Mouse (Mus musculus): ENCODE results near the gene Luzp1. TPM values are rescaled to one million over a fixed set of nuclear protein-coding genes. Genes with fewer than 3 reads are reported as not detected.

Gene Luzp1
- polyA plus RNA-seq, 1 experiment from 2014 or later: 13.2 TPM

DNA sequence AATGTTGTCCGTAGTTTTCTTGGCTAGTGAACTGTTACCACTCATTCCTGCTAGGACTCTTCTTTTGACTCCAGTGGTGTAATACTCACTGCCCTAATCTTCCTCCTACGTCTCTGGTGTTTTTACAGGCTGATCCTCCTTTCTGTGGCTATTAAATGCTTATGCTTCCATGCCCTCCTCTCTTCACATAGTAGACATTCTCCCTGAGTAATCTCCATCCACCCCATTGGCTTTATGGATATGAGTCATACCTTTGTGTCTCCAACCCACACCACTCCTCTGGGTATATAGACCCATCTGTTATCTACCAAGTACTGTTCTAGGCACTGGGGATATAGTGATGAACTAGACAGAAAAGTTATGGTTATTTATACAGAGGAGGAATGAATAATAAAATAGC, 48.6 kb downstream of the Luzp1 start:
- Histone ChIP-seq H3K4me3 (ENCODE audit: low read depth, low read length) (no peak overlapping the region), H3K27ac (ENCODE audit: low read length) (no peak overlapping the region), H3K4me1 (ENCODE audit: control insufficient read depth, low read depth, low read length) (no peaks in the 10 kb centered on the region; the same call in 1 of the 2 replicates), H3K27me3 (ENCODE audit: control insufficient read depth, insufficient read depth, low read depth, low read length) (no peaks in the 10 kb centered on the region), H3K9me3 (replicated peaks; ENCODE audit: control insufficient read depth, low read length) (no peaks in the 10 kb centered on the region), H3K36me3 (ENCODE audit: control insufficient read depth, insufficient read depth) (no peaks in the 10 kb centered on the region), H3K4me2 (ENCODE audit: low read depth, low read length) (no peak overlapping the region), H3K9ac (ENCODE audit: low read depth, low read length) (no peak overlapping the region)
- 57% methylated on average over 2 of the region's 2 CpGs for WGBS (ENCODE audit: insufficient replicate concordance)
- no peak for ATAC-seq (ENCODE audit: low read depth)

- WGBS (ENCODE audit: insufficient replicate concordance): 32% methylated on average over 2 of the region's 2 CpGs
- Histone ChIP-seq H3K36me3 (ENCODE audit: control insufficient read depth, insufficient read depth) (no peaks in the 10 kb centered on the region), H3K9me3 (replicated peaks; ENCODE audit: control insufficient read depth, low read length) (no peaks in the 10 kb centered on the region), H3K4me1 (ENCODE audit: control insufficient read depth, low read depth, low read length) (no peaks in the 10 kb centered on the region), H3K4me3 (ENCODE audit: low read depth, low read length) (no peak overlapping the region), H3K9ac (ENCODE audit: low read depth, low read length) (no peak overlapping the region), H3K27me3 (ENCODE audit: control insufficient read depth, insufficient read depth, low read depth, low read length) (no peaks in the 10 kb centered on the region), H3K27ac (ENCODE audit: low read length) (no peak overlapping the region), H3K4me2 (ENCODE audit: low read depth, low read length) (no peak overlapping the region)
- ATAC-seq (ENCODE audit: low read depth): no peak
These were observed 49.0 kb downstream of the Luzp1 start for GRCm38 (mm10) chr4:136518576-136518975.

DNA sequence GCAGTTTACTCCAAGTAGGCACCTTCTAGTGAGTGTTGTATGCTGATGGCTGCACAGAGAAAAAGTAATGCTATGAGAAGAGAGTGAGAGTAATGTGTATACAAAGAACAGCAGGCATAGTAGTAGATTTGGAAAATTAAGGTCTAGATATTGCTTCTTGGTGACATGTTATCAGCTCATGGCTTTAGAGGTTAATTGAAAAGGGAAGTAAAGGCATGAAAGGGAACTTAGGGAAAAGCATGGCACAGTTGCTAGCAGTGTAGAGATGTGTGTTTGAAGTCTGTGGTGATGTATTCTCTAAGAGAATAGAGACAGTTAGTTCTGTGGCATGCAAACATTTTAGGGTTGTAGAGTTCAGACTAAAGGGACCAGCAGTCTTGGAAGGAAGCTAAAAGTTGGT, 50.3 kb downstream of the Luzp1 start:
- no peak for ATAC-seq (ENCODE audit: low read depth)
- no peaks in the 10 kb centered on the region for H3K4me1 ChIP-seq (ENCODE audit: control insufficient read depth, low read depth, low read length)
- H3K4me3 ChIP-seq (ENCODE audit: low read depth, low read length): no peak overlapping the region

DNA sequence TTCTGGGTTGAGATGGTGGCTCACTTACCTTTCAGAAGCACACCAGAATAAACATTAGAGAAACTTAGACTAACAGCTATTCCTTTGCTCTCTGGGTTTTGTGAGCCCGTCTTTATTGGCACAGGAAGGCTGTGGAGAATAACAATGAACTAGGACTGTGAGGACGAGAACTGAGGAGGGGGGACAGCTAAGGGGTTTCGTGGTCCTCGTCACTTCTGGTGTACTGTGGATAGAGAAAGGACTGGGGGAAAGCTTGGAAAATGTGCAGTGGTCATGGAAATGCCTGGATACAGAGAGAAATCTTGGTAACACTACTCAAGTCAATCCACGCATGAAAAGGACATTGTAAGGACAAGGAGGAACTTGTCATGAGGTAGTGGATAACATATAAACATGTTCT, 52.3 kb downstream of the Luzp1 start:
- no peaks in the 10 kb centered on the region for H3K9me3 ChIP-seq (replicated peaks; ENCODE audit: control insufficient read depth, low read length)
- no peak overlapping the region for H3K4me3 ChIP-seq (ENCODE audit: low read depth, low read length)
- H3K4me2 ChIP-seq (ENCODE audit: low read depth, low read length): no peak overlapping the region
- H3K36me3 ChIP-seq (ENCODE audit: control insufficient read depth, insufficient read depth): no peaks in the 10 kb centered on the region
- no peak overlapping the region for H3K27ac ChIP-seq (ENCODE audit: low read length)
- 68% methylated on average over 5 of the region's 5 CpGs for WGBS (ENCODE audit: insufficient replicate concordance)
- no peaks in the 10 kb centered on the region for H3K4me1 ChIP-seq (ENCODE audit: control insufficient read depth, low read depth, low read length)
- no peak for ATAC-seq (ENCODE audit: low read depth)
- no peak overlapping the region for H3K9ac ChIP-seq (ENCODE audit: low read depth, low read length)
- no peaks in the 10 kb centered on the region for H3K27me3 ChIP-seq (ENCODE audit: control insufficient read depth, insufficient read depth, low read depth, low read length)

More for the DNA sequence above, 50.3 kb downstream of the Luzp1 start:
- H3K9ac ChIP-seq (ENCODE audit: low read depth, low read length): no peak overlapping the region
- no peaks in the 10 kb centered on the region for H3K36me3 ChIP-seq (ENCODE audit: control insufficient read depth, insufficient read depth)
- no peaks in the 10 kb centered on the region for H3K27me3 ChIP-seq (ENCODE audit: control insufficient read depth, insufficient read depth, low read depth, low read length)
- no peak overlapping the region for H3K27ac ChIP-seq (ENCODE audit: low read length)
- no peaks in the 10 kb centered on the region for H3K9me3 ChIP-seq (replicated peaks; ENCODE audit: control insufficient read depth, low read length)
- no peak overlapping the region for H3K4me2 ChIP-seq (ENCODE audit: low read depth, low read length)

DNA sequence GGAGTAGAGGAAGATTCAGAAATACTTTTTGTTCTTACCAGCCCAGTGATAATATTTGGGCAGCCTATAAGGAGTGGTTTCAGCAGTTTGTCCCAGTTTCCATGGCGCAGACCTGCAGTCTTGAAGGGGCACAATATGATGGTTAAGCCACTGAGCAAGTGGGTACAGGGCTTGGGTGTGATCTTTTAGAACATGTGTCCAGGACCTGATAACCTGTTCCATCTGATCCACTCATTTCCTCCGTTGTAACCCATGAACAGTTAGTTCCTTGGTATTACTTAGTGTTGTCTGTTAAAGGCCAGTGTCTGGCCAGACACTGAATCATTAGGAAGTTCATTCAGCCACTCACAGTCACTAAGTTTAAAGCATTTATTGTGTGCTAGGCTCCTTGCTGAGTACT, 54.7 kb downstream of the Luzp1 start:
- 46% methylated on average over 2 of the region's 2 CpGs for WGBS (ENCODE audit: insufficient replicate concordance)
- Histone ChIP-seq H3K4me1 (ENCODE audit: control insufficient read depth, low read depth, low read length) (no peaks in the 10 kb centered on the region), H3K4me3 (ENCODE audit: low read depth, low read length) (no peak overlapping the region), H3K27me3 (ENCODE audit: control insufficient read depth, insufficient read depth, low read depth, low read length) (no peaks in the 10 kb centered on the region), H3K9me3 (replicated peaks; ENCODE audit: control insufficient read depth, low read length) (no peaks in the 10 kb centered on the region), H3K36me3 (ENCODE audit: control insufficient read depth, insufficient read depth) (no peaks in the 10 kb centered on the region), H3K27ac (ENCODE audit: low read length) (no peak overlapping the region), H3K4me2 (ENCODE audit: low read depth, low read length) (no peak overlapping the region), H3K9ac (ENCODE audit: low read depth, low read length) (no peak overlapping the region)
- ATAC-seq (ENCODE audit: low read depth): peak; percentile 71

DNA sequence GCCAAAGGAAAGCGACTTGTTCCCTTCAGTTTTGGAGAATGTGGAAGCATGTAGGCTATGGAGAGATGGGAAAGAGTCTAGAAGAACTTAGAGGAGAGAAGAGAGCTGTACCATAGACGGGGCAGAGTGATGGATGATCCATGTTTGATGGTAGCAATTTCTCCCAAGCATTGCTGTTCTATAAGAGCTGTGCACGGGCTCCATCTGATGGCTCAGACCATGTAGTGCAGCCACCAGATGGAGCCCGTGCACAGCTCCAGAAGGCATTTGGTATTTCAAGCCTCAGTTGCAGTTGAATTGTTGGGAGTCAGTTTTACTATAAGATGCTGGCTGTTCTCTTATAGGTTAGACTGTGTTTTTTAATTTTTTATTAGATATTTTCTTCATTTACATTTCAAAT, 56.9 kb downstream of the Luzp1 start:
- Histone ChIP-seq H3K4me1 (ENCODE audit: control insufficient read depth, low read depth, low read length) (no peaks in the 10 kb centered on the region), H3K4me2 (ENCODE audit: low read depth, low read length) (no peak overlapping the region), H3K27me3 (ENCODE audit: control insufficient read depth, insufficient read depth, low read depth, low read length) (no peaks in the 10 kb centered on the region), H3K9me3 (replicated peaks; ENCODE audit: control insufficient read depth, low read length) (no peaks in the 10 kb centered on the region), H3K4me3 (ENCODE audit: low read depth, low read length) (no peak overlapping the region), H3K9ac (ENCODE audit: low read depth, low read length) (no peak overlapping the region), H3K27ac (ENCODE audit: low read length) (no peak overlapping the region), H3K36me3 (ENCODE audit: control insufficient read depth, insufficient read depth) (no peaks in the 10 kb centered on the region)
- 16% methylated on average over 4 of the region's 4 CpGs for WGBS (ENCODE audit: insufficient replicate concordance)
- ATAC-seq (ENCODE audit: low read depth): no peak

DNA sequence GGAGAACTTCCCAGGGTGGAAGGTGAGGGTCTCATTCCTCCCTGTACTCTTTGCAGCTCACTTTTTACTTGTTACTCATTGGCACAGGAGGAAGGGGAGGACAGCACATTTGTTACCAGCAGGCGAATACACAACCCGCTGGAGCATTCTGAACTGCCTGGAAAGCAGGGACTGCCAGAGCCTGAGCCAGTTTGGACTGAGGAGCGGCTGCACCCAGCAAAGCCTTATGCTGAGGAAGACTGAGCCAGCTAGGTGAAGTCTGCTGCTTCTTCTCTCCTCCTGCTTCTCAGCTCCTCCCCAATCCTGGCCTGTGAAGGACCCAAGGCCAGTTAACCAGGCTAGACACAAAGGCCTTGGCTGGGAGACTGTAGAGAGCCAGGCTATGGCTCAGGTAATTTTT, 75.6 kb downstream of the Luzp1 start:
- 74% methylated on average over 3 of the region's 3 CpGs for WGBS (ENCODE audit: insufficient replicate concordance)
- H3K4me1 ChIP-seq (ENCODE audit: control insufficient read depth, low read depth, low read length): no peaks in the 10 kb centered on the region
- no peak overlapping the region for H3K4me3 ChIP-seq (ENCODE audit: low read depth, low read length)
- H3K9me3 ChIP-seq (replicated peaks; ENCODE audit: control insufficient read depth, low read length): no peaks in the 10 kb centered on the region
- H3K9ac ChIP-seq (ENCODE audit: low read depth, low read length): no peak overlapping the region
- no peak overlapping the region for H3K4me2 ChIP-seq (ENCODE audit: low read depth, low read length)
- H3K27ac ChIP-seq (ENCODE audit: low read length): no peak overlapping the region
- no peak for ATAC-seq (ENCODE audit: low read depth)
- no peaks in the 10 kb centered on the region for H3K27me3 ChIP-seq (ENCODE audit: control insufficient read depth, insufficient read depth, low read depth, low read length)
- peaks cover 3% of the 10 kb centered on the region; the same call in 1 of the 2 replicates for H3K36me3 ChIP-seq (ENCODE audit: control insufficient read depth, insufficient read depth)

DNA sequence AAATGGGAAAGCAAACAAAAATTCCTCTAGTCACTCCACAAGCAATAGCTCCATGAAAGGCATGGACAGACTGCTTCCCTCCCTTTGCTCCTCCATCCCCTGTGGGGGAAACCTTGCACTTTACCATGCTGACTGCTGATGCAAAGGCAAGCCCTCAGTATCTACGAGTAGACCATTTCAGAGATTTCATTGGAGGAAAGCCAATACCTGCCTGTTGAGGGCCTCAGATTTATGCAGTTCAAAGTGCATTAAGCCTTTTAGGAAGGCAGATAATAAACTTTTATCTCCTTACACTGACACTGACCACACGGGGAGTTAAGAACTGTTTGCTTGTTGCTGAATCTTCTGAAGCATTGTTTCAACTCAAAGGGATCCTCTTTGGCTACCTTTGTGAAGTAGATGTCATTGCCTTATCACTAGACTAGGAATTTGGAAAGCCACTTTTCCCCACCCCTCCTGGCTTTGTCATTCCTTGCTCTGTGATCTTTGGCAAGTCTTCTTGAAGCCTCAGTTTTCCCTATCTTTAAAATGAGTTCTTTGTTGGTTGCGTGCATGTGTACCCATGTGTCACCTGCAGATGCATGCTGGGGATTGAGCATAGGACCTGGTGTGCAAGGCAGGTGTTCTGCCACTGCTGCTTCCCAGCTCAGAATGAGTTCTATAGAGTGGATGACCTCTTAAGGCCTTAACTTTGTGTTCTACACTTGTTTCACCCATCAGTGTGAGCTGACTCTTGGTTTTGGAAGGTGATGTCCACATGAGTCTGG, 76.9 kb downstream of the Luzp1 start:
- Histone ChIP-seq H3K27ac (ENCODE audit: low read length) (no peak overlapping the region), H3K36me3 (ENCODE audit: control insufficient read depth, insufficient read depth) (peaks cover 6% of the 10 kb centered on the region; the same call in 1 of the 2 replicates), H3K9me3 (replicated peaks; ENCODE audit: control insufficient read depth, low read length) (no peaks in the 10 kb centered on the region), H3K9ac (ENCODE audit: low read depth, low read length) (no peak overlapping the region), H3K4me3 (ENCODE audit: low read depth, low read length) (no peak overlapping the region), H3K4me2 (ENCODE audit: low read depth, low read length) (no peak overlapping the region), H3K4me1 (ENCODE audit: control insufficient read depth, low read depth, low read length) (no peaks in the 10 kb centered on the region), H3K27me3 (ENCODE audit: control insufficient read depth, insufficient read depth, low read depth, low read length) (no peaks in the 10 kb centered on the region)
- WGBS (ENCODE audit: insufficient replicate concordance): 55% methylated on average over 3 of the region's 3 CpGs
- no peak for ATAC-seq (ENCODE audit: low read depth)

- Histone ChIP-seq H3K36me3 (ENCODE audit: control insufficient read depth, insufficient read depth) (peaks cover 8% of the 10 kb centered on the region; the same call in 1 of the 2 replicates), H3K9ac (ENCODE audit: low read depth, low read length) (no peak overlapping the region), H3K4me1 (ENCODE audit: control insufficient read depth, low read depth, low read length) (no peaks in the 10 kb centered on the region), H3K27me3 (ENCODE audit: control insufficient read depth, insufficient read depth, low read depth, low read length) (no peaks in the 10 kb centered on the region), H3K4me3 (ENCODE audit: low read depth, low read length) (no peak overlapping the region), H3K9me3 (replicated peaks; ENCODE audit: control insufficient read depth, low read length) (no peaks in the 10 kb centered on the region), H3K27ac (ENCODE audit: low read length) (no peak overlapping the region), H3K4me2 (ENCODE audit: low read depth, low read length) (no peak overlapping the region)
- WGBS (ENCODE audit: insufficient replicate concordance): 51% methylated on average over 1 of the region's 1 CpGs
- no peak for ATAC-seq (ENCODE audit: low read depth)
These were observed 78.2 kb downstream of the Luzp1 start for GRCm38 (mm10) chr4:136547721-136548120.

Data from liver, embryonic 16.5 days (tissue).